Mouse (Mus musculus) sigmoid colon, adult 10 weeks (tissue): ENCODE data around the gene Slc35f3. TPM values are rescaled to one million over a fixed set of nuclear protein-coding genes. Genes with fewer than 3 reads are reported as not detected.

Experiments
- polyA plus RNA-seq: library from polyadenylated mRNA; stranded (reverse); fragments of 350-450 nt; fragmentation: Illumina TruSeq; extraction: RNeasy Lipid Tissue Mini Kit (QIAGEN cat#74804); gene quantifications from one replicate; pipeline ENCODE4 v1.2.3, GENCODE M21; 2014; ENCODE audit warnings: low read depth, low replicate concordance

Slc35f3 gene
- polyA plus RNA-seq, result 0.32 TPM

GRCm38 (mm10) chr8:126298296-126299093 is at the start of gene Slc35f3:
Gene Slc35f3, plus strand, starts transcription at chr8:126298558.

GRCm38 (mm10) chr8:126422174-126422919 is 124.0 kb downstream of the Slc35f3 start, which contains the start of gene Coa6:
Gene Coa6, plus strand, starts transcription at chr8:126422515.

Other genes starting within 250 kb of the Slc35f3 start
- gene Coa6, start 124.0 kb downstream of the Slc35f3 start, polyA plus RNA-seq, result 56.4 TPM
- 12.2 TPM for gene Tarbp1, start 176.5 kb downstream of the Slc35f3 start, polyA plus RNA-seq